Mouse (Mus musculus): Measurements from ENCODE around the gene Col6a6. TPM values are rescaled to one million over a fixed set of nuclear protein-coding genes. Genes with fewer than 3 reads are reported as not detected.

Gene Col6a6
- polyA plus RNA-seq (2012; rRNA removed), result 0.32 and 1.8 TPM in 2 replicates

DNA sequence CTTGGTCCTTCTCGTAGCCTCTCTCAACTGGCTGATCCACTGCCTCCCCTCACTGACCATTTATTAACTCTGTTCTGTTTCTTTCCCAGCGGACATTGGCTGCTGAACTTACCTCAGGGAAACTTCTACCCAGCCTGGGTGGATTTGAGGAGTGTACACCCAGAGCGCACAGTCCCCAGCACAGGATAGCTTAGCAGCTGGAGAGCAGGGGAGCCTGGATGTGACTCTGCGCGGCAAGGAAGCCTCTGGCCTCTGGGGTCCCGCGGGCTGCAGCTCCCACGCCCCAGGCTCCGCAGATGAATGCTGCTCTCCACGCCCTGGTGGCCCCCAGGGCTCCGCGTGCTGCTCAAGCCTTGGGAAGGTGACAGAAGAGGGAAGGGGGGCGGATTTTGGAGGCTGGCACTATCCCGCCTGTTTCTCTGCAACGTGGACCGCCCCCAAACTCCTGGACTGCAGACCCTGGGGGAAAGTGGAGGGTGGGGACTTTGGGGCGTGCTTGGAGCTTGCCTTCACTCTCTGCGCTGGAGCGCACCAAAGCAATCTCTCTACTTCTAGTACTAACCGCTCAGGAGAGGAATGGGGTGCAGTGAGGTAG lies at the start of gene Col6a6:
TSS of gene Col6a6 (minus strand) at position 370 of the 595 bp plus-strand sequence.

DNA sequence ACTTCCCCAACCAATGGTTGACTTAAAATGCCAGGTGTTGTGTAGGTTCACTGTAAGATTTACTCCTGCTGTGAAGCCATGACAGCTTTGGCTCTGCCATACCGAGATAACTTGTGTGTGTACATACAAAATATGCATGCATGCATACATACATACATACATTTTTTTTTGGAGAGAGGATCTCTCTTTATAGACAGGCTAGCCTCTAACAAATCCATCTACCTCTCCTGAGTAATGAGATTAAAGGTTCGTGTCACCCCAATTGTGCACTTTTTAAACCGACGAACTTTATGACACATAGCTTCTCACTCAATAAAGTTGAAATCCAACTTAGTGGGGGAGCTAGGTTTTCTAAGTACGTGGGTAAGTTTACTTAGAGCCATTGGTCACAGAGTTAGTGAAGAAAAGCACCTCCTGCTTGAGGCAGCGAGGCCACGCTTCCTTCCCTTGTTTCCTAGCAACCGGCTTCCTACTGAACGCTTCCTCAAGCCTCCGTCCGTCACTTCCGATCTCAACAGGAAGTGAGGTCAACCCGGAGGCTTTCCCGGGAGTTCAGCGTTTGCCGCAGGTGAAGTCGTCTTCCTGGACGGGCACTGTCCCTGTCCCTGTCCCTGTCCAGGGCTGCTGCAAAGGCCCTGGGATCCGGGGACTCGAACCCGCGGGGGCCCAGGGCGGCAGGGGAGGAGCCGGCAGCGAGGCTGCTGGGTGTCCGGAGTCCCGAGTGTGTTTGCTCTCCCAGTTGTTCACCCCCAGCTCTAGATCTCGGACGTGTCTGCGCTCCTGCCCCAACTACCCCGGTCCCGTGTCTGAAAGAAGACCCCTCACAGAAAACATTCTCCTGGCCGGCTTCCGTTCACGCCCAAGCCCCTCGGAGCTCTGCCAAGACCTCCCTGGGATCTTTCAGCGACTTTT lies 185.2 kb downstream of the Col6a6 start, which contains the start of gene Pik3r4:
TSS of gene Pik3r4 (plus strand) at position 519 of the 912 bp plus-strand sequence.

Other genes starting within 250 kb of the Col6a6 start
- gene Pik3r4, start 185.2 kb downstream of the Col6a6 start, polyA plus RNA-seq (2012; rRNA removed), result 21.0 and 21.3 TPM in 2 replicates
- gene Col6a5, start 132.5 kb upstream of the Col6a6 start, polyA plus RNA-seq (2012; rRNA removed), result 0.75 and 0.80 TPM in 2 replicates